Mouse (Mus musculus) urinary bladder, postnatal 10 days (tissue): ENCODE results near the gene C1ql2.

Source experiments
- DNase-seq: peaks from one replicate; pipeline ENCODE4 v3.0.0; 2022; ENCODE audit warnings: low spot score

C1ql2 gene

DNA sequence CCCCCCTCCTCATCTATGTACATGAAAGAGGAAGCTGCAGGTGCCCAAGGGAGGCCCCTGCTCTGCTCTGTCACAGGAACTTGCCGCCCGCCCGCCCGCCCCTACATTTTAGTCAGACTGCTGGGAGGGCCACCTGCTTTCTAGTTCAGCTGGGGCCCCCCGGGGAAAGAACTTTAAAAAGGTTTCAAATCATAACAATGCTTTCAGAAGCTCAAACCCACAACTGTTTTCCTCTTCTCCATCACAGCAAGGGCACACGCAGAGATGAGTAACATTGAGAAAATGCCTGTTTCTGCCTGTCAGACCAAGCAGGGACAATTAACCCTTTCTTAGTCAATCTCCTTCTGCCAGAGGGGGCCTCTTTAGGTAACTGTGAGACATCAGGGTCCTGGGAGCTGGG, 49.4 kb downstream of the C1ql2 start:
- DNase-seq, result no peak

DNA sequence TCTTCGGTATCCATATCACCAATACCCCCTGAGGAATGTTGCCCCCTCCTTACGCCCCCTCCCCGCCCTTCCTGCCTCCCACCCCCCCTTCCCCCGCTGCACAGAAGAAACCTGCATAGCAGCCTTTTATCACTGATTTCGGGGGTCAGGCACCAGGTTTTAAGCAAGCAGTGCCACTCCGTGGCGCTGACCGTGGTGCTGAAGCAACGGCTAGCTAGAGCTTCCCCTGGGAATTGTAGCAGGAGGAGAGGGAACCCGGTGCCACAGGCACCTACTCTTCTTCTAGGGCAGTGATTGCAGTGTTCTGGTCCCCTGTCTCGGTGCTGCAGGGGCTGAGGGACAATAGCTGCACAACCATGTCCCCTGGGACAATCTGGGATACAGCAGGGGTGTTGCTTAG, 50.0 kb downstream of the C1ql2 start:
- no peak for DNase-seq
